Mouse (Mus musculus) left cerebral cortex, postnatal 10 days (tissue): ENCODE results near the gene Coro6. TPM values are rescaled to one million over a fixed set of nuclear protein-coding genes. Genes with fewer than 3 reads are reported as not detected.

Source experiments
- DNase-seq, 2 experiments: peaks; one replicate each; pipeline ENCODE4 v3.0.0; 2021 to 2022; ENCODE audit warnings: low spot score in 2 of 2, mixed read lengths in 1 of 2; ENCODE audit errors: extremely low spot score in 1 of 2
- intact Hi-C: fragments of 180-260 bp; cut with DNase I; formaldehyde crosslinking; loops from one replicate; pipeline ENCODE4 v1.15.1; 2025
- total RNA-seq, 2 experiments: library from RNA; stranded (reverse); gene quantifications; 2 replicates each; pipeline ENCODE4 v1.2.3; 2021

Coro6 gene
- total RNA-seq, 2 experiments from 2014 or later = 18.4 to 21.1 TPM

- no peak for DNase-seq
- intact Hi-C loops = no loop called here
Observed at GRCm38 (mm10) chr11:77456866-77457265, 5.3 kb upstream of the Coro6 start.

- intact Hi-C loops = loop anchor here (10.0 kb wide), 1 partner anchor 367 kb away; no protein-coding TSS in a partner anchor
- DNase-seq = no peak
Observed at GRCm38 (mm10) chr11:77461856-77462255, 355 bp upstream of the Coro6 start.

DNA sequence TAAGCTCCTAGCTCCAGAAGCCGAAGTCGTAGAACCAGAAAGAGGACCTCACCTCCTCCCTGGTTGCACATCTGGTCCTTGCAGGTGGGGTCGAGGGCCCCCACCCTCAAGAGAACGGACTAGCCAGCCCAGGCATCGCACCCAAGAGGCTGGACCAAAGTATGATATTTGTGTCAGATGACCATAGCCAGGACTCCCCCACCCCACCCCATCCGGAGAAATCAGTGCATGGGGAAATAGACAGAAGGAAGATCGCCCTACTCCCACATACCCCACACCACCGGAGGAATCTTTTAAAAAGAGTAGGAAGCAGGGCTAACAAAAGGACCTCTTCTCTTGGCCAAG lies 862 bp downstream of the Coro6 start:
- intact Hi-C loops = loop anchor here (10.0 kb wide), 1 partner anchor 368 kb away; no protein-coding TSS in a partner anchor

GRCm38 (mm10) chr11:77463786-77464185 lies 1.6 kb downstream of the Coro6 start:
- intact Hi-C loops = loop anchor here (10.0 kb wide), 1 partner anchor 369 kb away; no protein-coding TSS in a partner anchor
- DNase-seq = no peak

More for the DNA sequence above, 862 bp downstream of the Coro6 start:
- no peak for DNase-seq

GRCm38 (mm10) chr11:77464684-77465083 lies 2.5 kb downstream of the Coro6 start:
- DNase-seq = peak in 1 of 2 experiments; percentile 60
- intact Hi-C loops = loop anchor here (10.0 kb wide), 1 partner anchor 370 kb away; no protein-coding TSS in a partner anchor

DNA sequence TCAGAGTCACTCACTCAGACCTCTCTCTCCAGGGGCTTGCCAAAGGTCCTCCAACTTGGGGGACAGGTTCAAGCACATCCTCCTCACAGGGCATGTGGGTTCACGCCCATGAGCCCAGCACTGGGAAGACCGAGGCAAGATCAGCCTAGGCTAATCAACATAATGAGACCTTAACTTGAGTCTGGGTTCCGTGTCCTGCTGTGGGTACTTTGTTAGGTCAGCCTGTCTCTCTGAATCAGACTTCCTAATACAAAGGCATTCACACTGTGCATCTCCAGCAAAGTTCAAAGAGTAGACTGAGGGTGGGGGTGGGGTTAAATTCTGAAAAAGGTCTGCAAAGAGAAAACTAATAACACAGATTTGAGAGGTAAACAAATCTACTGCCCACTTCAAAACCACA lies 2.9 kb downstream of the Coro6 start:
- intact Hi-C loops = loop anchor here (10.0 kb wide), 1 partner anchor 370 kb away; no protein-coding TSS in a partner anchor

GRCm38 (mm10) chr11:77466544-77466943 lies 4.3 kb downstream of the Coro6 start:
- DNase-seq = no peak
- intact Hi-C loops = loop anchor here (10.0 kb wide), 1 partner anchor 372 kb away; no protein-coding TSS in a partner anchor

More for the DNA sequence above, 2.9 kb downstream of the Coro6 start:
- DNase-seq = no peak

DNA sequence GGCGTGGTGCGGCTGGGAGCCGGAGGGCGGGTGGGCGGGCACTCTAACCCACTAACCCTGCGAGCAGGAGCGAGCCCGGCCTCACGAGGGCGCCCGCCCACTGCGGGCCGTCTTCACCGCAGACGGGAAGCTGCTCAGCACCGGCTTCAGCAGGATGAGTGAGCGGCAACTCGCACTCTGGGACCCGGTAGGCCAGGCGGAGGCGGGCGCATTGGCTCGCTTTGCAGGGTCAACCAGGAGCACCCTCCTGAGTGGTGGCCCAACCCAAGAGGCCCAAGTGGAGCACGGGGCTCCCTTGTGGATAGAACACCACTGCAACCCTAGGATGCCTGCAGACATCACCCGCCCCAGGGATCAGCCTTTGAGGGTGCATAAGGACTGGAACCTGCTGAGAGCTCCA lies 4.9 kb downstream of the Coro6 start:
- peak in 1 of 2 experiments; percentile 85 for DNase-seq
- intact Hi-C loops = loop anchor here (10.0 kb wide), 1 partner anchor 372 kb away; no protein-coding TSS in a partner anchor

GRCm38 (mm10) chr11:77467784-77468183 lies 5.6 kb downstream of the Coro6 start:
- intact Hi-C loops = loop anchor here (10.0 kb wide), 1 partner anchor 373 kb away; no protein-coding TSS in a partner anchor
- DNase-seq = peak in 1 of 2 experiments; percentile 88

GRCm38 (mm10) chr11:77468397-77468796 lies 6.2 kb downstream of the Coro6 start:
- DNase-seq = no peak
- intact Hi-C loops = loop anchor here (10.0 kb wide), 1 partner anchor 374 kb away; no protein-coding TSS in a partner anchor

DNA sequence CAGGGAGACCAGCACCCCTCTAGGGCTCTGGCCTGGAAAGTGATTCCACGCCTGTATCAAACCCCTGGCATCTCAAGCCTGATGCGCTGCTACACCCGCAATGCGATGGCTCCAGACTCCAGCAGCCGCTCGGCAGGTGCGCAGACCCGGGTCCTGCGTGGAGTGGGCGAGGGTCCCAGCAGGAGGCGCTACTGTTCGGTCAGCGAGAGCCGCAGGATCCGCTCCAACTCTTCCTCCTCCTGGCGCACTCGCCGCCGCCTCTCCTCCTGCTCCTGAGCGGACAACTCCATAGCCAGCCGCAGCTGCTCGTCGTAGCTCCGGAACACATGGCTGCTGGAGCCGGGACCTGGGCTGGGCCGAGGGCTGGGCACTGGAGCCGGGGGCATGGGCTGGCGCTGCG lies 9.2 kb downstream of the Coro6 start:
- DNase-seq = no peak
- intact Hi-C loops = no loop called here

- intact Hi-C loops = no loop called here
- no peak for DNase-seq
Observed at GRCm38 (mm10) chr11:77472775-77473174, 10.6 kb downstream of the Coro6 start.

GRCm38 (mm10) chr11:77476216-77476615 lies 14.0 kb downstream of the Coro6 start:
- no peak for DNase-seq
- intact Hi-C loops = no loop called here

- intact Hi-C loops = no loop called here
- DNase-seq = no peak
Observed at GRCm38 (mm10) chr11:77476895-77477294, 14.7 kb downstream of the Coro6 start.

GRCm38 (mm10) chr11:77483043-77483442 lies 20.8 kb downstream of the Coro6 start:
- DNase-seq = no peak
- intact Hi-C loops = no loop called here

DNA sequence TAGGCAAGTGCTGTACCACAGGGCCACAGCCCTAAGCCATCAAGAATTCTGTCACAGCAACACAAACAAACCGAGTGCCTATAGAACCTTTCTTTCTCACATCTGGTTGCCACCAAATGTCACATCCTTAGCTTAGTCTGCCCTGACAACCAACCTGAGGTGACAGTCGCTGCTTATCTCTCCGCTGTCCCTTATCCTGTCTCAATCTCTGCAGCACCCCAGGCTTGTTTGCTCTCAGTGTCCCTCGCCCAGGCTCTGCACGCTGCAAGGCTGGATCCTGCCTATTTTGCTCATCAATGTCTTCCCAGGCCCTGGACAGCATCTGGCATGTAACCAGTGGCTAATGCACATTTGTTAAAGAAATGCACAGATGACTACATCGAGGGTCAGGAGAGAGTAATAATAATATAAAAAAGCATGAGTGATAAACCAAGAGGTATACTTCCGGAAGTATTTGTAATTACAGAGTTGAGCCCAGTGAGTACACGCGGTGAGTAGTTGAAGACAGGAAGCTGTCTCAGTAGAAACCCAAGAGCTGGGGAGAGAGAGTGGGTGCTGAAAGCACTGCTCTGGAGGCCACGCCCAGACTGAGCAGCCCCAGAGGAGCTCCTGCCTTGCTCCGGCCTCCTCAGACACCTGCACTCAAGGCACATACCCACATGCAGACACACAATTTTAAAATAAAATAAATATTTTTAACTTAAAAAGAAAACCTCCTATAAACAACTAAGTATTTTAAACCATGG lies 21.5 kb downstream of the Coro6 start:
- DNase-seq = no peak
- intact Hi-C loops = no loop called here

DNA sequence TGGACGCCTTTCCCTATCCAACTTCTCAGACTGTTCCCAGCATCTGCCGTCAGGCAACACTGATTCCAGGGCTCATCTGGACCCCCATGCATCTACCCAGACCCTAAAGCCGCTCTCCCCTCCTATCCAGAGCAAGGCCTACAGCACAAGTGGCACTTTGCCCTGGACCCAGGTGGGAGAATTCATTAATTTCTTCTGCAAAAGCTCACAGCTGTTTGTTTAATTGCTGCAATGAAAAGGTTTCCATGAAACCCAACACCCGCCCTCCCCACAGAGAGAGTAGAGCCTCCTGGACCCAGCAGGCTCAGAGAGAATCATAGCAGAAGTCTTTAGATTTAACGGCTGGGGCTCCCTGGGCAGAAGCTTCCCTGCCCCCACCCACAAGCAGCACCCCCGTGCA lies 23.0 kb downstream of the Coro6 start:
- no peak for DNase-seq
- intact Hi-C loops = no loop called here

GRCm38 (mm10) chr11:77486798-77487197 lies 24.6 kb downstream of the Coro6 start:
- no peak for DNase-seq
- intact Hi-C loops = no loop called here

- DNase-seq = peak in 1 of 2 experiments; percentile 62
- intact Hi-C loops = no loop called here
Observed at GRCm38 (mm10) chr11:77488771-77489581, 26.8 kb downstream of the Coro6 start.
